Mouse (Mus musculus) midbrain, embryonic 16.5 days (tissue): Measurements from ENCODE around the gene Tmem129. TPM values are rescaled to one million over a fixed set of nuclear protein-coding genes. Genes with fewer than 3 reads are reported as not detected.
A peak's percentile ranks its signal among the peaks of the same experiment; 100 is the strongest.

Experiments used
- ATAC-seq: fragments of 200-750 bp; cut with Nextera tagmentation; 2 replicates; pipeline ENCODE4 v1.8.0; 2017; ENCODE audit warnings: moderate TSS enrichment
- H3K27ac ChIP-seq: fragments of 300-500 bp; sonication (generic); 2 replicates; pipeline ENCODE4 v1.5.1; 2014; ENCODE audit warnings: mild to moderate bottlenecking, low read length, mixed read lengths
- H3K27me3 ChIP-seq: fragments of 300-500 bp; sonication (generic); 2 replicates; pipeline ENCODE4 v1.6.1; 2014; ENCODE audit warnings: low read depth, low read length, mixed read lengths; ENCODE audit not compliant: control insufficient read depth, insufficient read depth
- H3K36me3 ChIP-seq: fragments of 300-500 bp; sonication (generic); 2 replicates; pipeline ENCODE4 v1.6.1; 2014; ENCODE audit warnings: mild to moderate bottlenecking, low read length, moderate library complexity, mixed read lengths; ENCODE audit not compliant: control insufficient read depth, insufficient read depth
- H3K4me1 ChIP-seq: fragments of 300-500 bp; sonication (generic); 2 replicates; pipeline ENCODE4 v1.6.1; 2014; ENCODE audit warnings: mild to moderate bottlenecking, low read length, mixed read lengths; ENCODE audit not compliant: control insufficient read depth, insufficient read depth
- H3K4me2 ChIP-seq: fragments of 300-500 bp; sonication (generic); 2 replicates; pipeline ENCODE4 v1.6.1; 2014; ENCODE audit warnings: mild to moderate bottlenecking, low read length, mixed read lengths
- H3K4me3 ChIP-seq: fragments of 300-500 bp; sonication (generic); 2 replicates; pipeline ENCODE4 v1.5.1; 2014; ENCODE audit warnings: low read depth, mild to moderate bottlenecking, low read length, moderate library complexity, mixed read lengths
- H3K9ac ChIP-seq: fragments of 300-500 bp; sonication (generic); 2 replicates; pipeline ENCODE4 v1.6.1; 2014; ENCODE audit warnings: low read depth, low read length, mixed read lengths
- H3K9me3 ChIP-seq: fragments of 300-500 bp; sonication (generic); replicated peaks from 2 replicates; pipeline ENCODE4 v1.6.1; 2014; ENCODE audit warnings: mild to moderate bottlenecking, low read length, mixed read lengths; ENCODE audit not compliant: control insufficient read depth, poor library complexity, severe bottlenecking
- WGBS: fragments of 180-500 bp; shearing (Covaris S2); extraction: QIAGEN DNeasy Blood & Tissue Kit; methylation state at CpG from one replicate; pipeline ENCODE4 v1.1.7; 2014; 5-methylcytosine and 5-hydroxymethylcytosine counted together
- polyA plus RNA-seq: library from polyadenylated mRNA; unstranded; fragments of >200 nt; fragmentation: Nextera tagmentation; extraction: Ambion mirVana; gene quantifications from 2 replicates; pipeline ENCODE4 v1.2.1, GENCODE M21; 2015

The Tmem129 gene
- polyA plus RNA-seq, 1 experiment from 2014 or later, result 29.7 TPM

GRCm38 (mm10) chr5:33637606-33638350 is 20.4 kb downstream of the Tmem129 start:
- no peak overlapping the region for H3K27ac ChIP-seq
- H3K4me2 ChIP-seq, result no peak overlapping the region
- 78% methylated on average over 3 of the region's 3 CpGs for WGBS
- no peak overlapping the region for H3K9ac ChIP-seq
- no peaks in the 10 kb centered on the region for H3K27me3 ChIP-seq
- ATAC-seq, result no peak
- H3K4me3 ChIP-seq, result no peak overlapping the region
- H3K9me3 ChIP-seq, result no peaks in the 10 kb centered on the region
- peaks cover 3% of the 10 kb centered on the region; the same call in 1 of the 2 replicates for H3K36me3 ChIP-seq
- no peaks in the 10 kb centered on the region for H3K4me1 ChIP-seq

DNA sequence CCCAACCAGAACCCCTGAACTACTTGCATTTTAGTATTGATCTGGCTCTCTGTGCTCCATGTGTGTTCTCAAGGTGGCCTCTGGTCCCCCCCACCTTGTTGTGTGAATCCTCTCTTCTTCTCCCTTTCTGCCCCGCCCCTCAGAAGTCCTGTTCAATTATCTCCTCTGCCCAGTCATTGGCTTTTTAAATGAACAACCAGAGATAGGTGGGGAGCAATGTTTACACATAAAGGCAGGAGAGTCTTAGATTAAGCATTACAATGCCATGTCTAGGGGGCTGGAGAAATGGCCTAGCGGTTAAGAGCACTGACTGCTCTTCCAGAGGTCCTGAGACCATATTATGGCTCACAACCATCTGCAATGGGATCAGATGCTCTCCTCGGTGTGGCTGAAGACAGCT is 22.9 kb downstream of the Tmem129 start:
- Histone ChIP-seq H3K4me3 (no peak overlapping the region), H3K27ac (no peak overlapping the region), H3K4me2 (no peak overlapping the region), H3K4me1 (peaks cover 3% of the 10 kb centered on the region; the same call in 1 of the 2 replicates), H3K9me3 (no peaks in the 10 kb centered on the region), H3K9ac (no peak overlapping the region), H3K36me3 (peaks cover 3% of the 10 kb centered on the region; the same call in 1 of the 2 replicates), H3K27me3 (no peaks in the 10 kb centered on the region)
- no peak for ATAC-seq
- 99% methylated on average over 3 of the region's 3 CpGs for WGBS

DNA sequence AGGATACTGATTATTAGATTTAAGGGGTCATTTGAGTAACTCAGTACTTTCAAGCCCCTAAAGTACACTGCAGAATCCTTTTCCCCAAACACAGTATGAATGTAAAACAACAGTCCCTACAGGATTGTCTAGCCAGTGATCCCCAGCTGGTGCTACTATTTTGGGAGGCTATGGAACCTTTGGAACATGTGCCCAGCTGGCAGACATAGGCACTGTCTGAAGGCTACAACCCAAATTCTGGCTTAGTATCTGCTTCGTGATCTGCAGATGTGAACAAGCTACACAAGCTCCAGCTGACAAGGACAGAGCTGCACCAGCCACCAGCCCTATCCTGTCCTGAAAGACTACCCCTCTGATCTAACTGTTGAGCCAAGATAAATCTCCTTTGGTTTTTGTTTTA is 25.7 kb downstream of the Tmem129 start:
- ATAC-seq, result no peak
- Histone ChIP-seq H3K9ac (no peak overlapping the region), H3K36me3 (no peaks in the 10 kb centered on the region), H3K4me1 (peaks cover 16% of the 10 kb centered on the region), H3K27ac (no peak overlapping the region), H3K4me3 (no peak overlapping the region), H3K27me3 (no peaks in the 10 kb centered on the region), H3K9me3 (no peaks in the 10 kb centered on the region), H3K4me2 (no peak overlapping the region)
- 72% methylated on average over 1 of the region's 1 CpGs for WGBS

- no peaks in the 10 kb centered on the region for H3K9me3 ChIP-seq
- H3K4me2 ChIP-seq, result peak overlapping the region; percentile 65
- H3K27ac ChIP-seq, result no peak overlapping the region
- no peak for ATAC-seq
- H3K4me3 ChIP-seq, result peak overlapping the region; percentile 84
- peaks cover 16% of the 10 kb centered on the region for H3K4me1 ChIP-seq
- H3K27me3 ChIP-seq, result no peaks in the 10 kb centered on the region
- 82% methylated on average over 4 of the region's 4 CpGs for WGBS
- H3K9ac ChIP-seq, result peak overlapping the region; percentile 84; the same call in 1 of the 2 replicates
- no peaks in the 10 kb centered on the region for H3K36me3 ChIP-seq
Observed at GRCm38 (mm10) chr5:33630615-33631014, 27.6 kb downstream of the Tmem129 start.

DNA sequence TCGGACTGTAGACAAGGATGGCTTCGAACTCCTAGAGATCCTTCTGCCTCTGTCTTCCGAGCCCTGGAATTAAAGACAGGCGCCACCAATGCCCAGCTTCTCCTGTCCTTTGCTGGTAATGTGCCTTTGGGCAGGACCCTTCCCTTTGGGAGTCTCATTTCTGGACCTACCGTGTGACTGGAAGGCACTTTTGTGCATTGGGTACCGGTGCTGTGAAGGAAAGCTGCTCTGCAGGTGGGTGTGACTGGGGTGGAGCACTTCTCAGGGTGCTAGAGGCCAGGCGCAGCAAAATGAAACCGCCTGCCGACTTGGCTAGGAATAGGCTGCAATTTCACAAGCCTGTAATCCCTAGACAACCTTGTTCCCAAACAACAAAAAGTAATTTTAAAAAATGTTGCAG is 28.2 kb downstream of the Tmem129 start:
- H3K9ac ChIP-seq, result peak overlapping the region; percentile 84
- peak overlapping the region; percentile 65 for H3K4me2 ChIP-seq
- H3K27ac ChIP-seq, result peak overlapping the region; percentile 88
- H3K36me3 ChIP-seq, result no peaks in the 10 kb centered on the region
- no peaks in the 10 kb centered on the region for H3K9me3 ChIP-seq
- peak; percentile 22 for ATAC-seq
- 3% methylated on average over 9 of the region's 9 CpGs for WGBS
- H3K4me3 ChIP-seq, result peak overlapping the region; percentile 84
- H3K27me3 ChIP-seq, result no peaks in the 10 kb centered on the region
- H3K4me1 ChIP-seq, result peaks cover 16% of the 10 kb centered on the region

GRCm38 (mm10) chr5:33629301-33629987 is 28.8 kb downstream of the Tmem129 start, which contains the start of the genes Fam53a and Gm9903:
Gene Fam53a, minus strand, starts transcription at chr5:33629635.
Gene Gm9903, plus strand, starts transcription at chr5:33629925.
- WGBS, result under 1% methylated on average over 87 of the region's 99 CpGs
- H3K27ac ChIP-seq, result peak within 1 kb of the TSS; percentile 88
- H3K27me3 ChIP-seq, result no peaks in the 10 kb centered on the region
- no peaks in the 10 kb centered on the region for H3K9me3 ChIP-seq
- peaks cover 16% of the 10 kb centered on the region for H3K4me1 ChIP-seq
- peak within 1 kb of the TSS; percentile 94 for H3K4me2 ChIP-seq
- ATAC-seq, result peak; percentile 96
- H3K4me3 ChIP-seq, result peak within 1 kb of the TSS; percentile 84
- no peaks in the 10 kb centered on the region for H3K36me3 ChIP-seq
- peak within 1 kb of the TSS; percentile 84 for H3K9ac ChIP-seq

DNA sequence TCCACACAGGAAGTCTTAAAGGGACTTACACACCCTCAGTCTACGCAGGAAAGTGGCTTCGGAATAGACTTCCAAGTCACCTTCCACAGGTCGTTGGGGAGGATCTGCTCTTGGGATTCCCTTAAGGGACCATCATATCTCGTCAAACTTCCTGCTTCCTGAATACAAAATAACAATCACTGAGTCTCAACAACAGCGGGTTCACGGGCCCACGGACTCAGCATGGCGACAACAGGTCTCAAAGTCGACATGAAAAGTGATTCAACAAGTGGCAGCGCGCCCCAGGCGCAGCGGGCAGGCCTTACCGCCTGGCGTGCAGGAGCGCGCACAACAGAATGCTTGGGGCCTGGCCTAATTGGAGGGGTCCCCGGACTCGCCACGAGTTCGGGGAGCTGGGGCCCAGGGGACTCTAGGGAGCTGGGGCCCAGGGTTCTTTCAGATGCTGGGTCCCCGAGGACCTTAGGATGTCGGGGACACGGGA is 29.4 kb downstream of the Tmem129 start:
- Histone ChIP-seq H3K4me1 (peaks cover 16% of the 10 kb centered on the region), H3K4me2 (peak overlapping the region; percentile 94), H3K4me3 (peak overlapping the region; percentile 84), H3K9ac (peak overlapping the region; percentile 84), H3K9me3 (no peaks in the 10 kb centered on the region), H3K27me3 (no peaks in the 10 kb centered on the region), H3K36me3 (no peaks in the 10 kb centered on the region), H3K27ac (peak overlapping the region; percentile 88)
- WGBS, result under 1% methylated on average over 22 of the region's 24 CpGs
- no peak; the same call in 1 of the 2 replicates for ATAC-seq

GRCm38 (mm10) chr5:33627968-33628367 is 30.2 kb downstream of the Tmem129 start:
- H3K4me3 ChIP-seq, result no peak overlapping the region
- peaks cover 16% of the 10 kb centered on the region for H3K4me1 ChIP-seq
- no peaks in the 10 kb centered on the region for H3K27me3 ChIP-seq
- no peaks in the 10 kb centered on the region for H3K36me3 ChIP-seq
- no peak overlapping the region for H3K27ac ChIP-seq
- 52% methylated on average over 4 of the region's 4 CpGs for WGBS
- no peak for ATAC-seq
- H3K9ac ChIP-seq, result no peak overlapping the region
- H3K4me2 ChIP-seq, result peak overlapping the region; percentile 94
- no peaks in the 10 kb centered on the region for H3K9me3 ChIP-seq

GRCm38 (mm10) chr5:33623766-33624165 is 34.5 kb downstream of the Tmem129 start:
- 73% methylated on average over 3 of the region's 3 CpGs for WGBS

More at GRCm38 (mm10) chr5:33623766-33624165, 34.5 kb downstream of the Tmem129 start:
- no peak for ATAC-seq
- Histone ChIP-seq H3K9ac (no peak overlapping the region), H3K4me3 (no peak overlapping the region), H3K36me3 (no peaks in the 10 kb centered on the region), H3K27ac (no peak overlapping the region), H3K9me3 (no peaks in the 10 kb centered on the region), H3K4me1 (peaks cover 8% of the 10 kb centered on the region), H3K4me2 (no peak overlapping the region), H3K27me3 (no peaks in the 10 kb centered on the region)
